Mouse (Mus musculus): ENCODE measurements around the gene Olfr221.
"Not testable (repeated sequence)": the region's sequence is repeated elsewhere in the genome, so short reads cannot be mapped to it uniquely, and the experiment has no call there.

The Olfr221 gene

GRCm38 (mm10) chr14:52042359-52042758, at the start of gene Olfr221:
Gene Olfr221 (minus strand): TSS chr14:52042459.
- DNase-seq (ENCODE audit: extremely low spot score, low spot score) = not testable (repeated sequence)

- no peak for DNase-seq (ENCODE audit: extremely low spot score, low spot score)
These were observed 40.8 kb upstream of the Olfr221 start for GRCm38 (mm10) chr14:52083083-52083482.

DNA sequence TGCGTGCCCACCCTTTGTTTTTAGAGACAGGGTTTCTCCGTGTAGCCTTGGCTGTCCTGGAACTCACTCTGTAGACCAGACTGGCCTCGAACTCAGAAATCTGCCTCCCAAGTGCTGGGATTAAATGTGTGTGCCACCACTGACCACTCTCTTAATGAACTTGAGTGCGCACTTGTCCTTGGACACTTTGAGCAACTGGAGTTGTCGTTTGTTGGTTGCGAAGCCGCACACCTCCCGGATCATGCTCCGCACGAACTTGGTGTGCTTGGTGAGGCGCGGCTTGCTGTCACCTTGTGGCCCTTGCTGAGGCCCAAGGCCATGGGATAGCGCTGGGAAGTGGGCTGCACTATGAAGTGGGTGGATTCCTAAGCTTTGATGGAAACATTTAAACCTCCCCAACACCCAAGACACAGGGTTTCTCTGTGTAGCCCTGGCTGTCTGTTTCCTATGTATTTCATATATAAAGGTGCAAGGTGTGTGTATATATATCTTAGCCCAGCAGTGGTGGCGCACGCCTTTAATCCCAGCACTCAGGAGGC, 29.4 kb upstream of the Olfr221 start:
- no peak for DNase-seq (ENCODE audit: extremely low spot score, low spot score)

GRCm38 (mm10) chr14:52066135-52066534, 23.9 kb upstream of the Olfr221 start:
- no peak for DNase-seq (ENCODE audit: extremely low spot score, low spot score)

DNA sequence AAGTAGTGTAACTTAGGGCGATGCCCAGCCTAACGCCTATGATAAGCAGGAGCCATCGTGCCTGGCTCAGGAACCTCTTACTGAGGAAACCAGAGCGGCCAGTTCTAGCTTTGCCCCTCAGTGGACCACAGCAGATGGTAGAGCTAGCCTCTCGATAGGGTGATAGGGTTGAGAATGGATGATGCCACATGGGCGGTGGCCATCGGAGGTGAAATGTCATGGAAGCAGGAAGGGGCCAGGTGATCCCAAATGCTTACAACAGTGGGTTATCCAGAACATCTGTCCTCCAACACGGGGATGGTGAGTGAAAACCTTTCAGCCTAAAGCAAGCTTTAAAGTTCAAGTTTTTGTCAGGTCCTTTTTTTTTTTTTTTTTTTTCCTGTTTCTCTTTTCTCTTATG, 19.5 kb upstream of the Olfr221 start:
- DNase-seq (ENCODE audit: extremely low spot score, low spot score) = no peak

DNA sequence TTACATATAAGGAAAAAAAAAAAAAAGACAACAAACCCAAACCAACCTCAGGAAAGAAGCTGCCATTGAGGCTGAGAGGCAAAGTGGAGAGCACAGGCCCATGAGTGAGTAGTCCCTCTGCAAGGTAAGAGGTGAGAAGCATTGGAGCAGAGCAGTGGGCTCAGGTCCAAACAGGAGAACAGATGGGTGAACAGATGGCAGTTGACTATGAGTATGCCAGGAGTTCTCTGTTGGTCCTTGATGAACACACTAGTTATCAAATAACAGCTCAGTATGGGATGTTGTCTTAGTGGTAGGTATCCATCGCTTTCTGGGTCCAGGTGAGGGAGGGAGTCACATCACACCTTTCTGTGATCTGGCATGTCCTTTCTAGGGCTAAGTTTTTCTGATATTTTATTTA, 18.5 kb upstream of the Olfr221 start:
- no peak for DNase-seq (ENCODE audit: extremely low spot score, low spot score)

DNA sequence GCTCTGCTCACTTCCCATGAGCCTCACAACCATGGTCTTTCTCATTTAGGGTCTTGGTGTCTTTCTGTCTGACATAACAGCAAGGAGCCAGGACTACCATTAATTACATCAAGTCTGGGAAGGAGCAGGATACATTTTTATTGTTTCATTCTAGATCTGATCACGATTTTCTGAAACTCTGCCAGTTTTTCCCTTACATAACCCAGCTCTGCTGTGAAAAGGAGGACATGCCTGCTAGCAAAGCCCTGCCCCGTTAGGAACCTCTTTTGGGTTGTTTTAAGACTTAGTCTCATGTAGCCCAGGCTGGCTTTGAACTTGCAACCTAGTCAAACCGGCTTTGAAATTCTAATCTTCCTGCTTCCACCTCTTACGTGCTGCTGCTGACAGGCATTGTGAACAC, 17.7 kb upstream of the Olfr221 start:
- DNase-seq (ENCODE audit: extremely low spot score, low spot score) = no peak

DNA sequence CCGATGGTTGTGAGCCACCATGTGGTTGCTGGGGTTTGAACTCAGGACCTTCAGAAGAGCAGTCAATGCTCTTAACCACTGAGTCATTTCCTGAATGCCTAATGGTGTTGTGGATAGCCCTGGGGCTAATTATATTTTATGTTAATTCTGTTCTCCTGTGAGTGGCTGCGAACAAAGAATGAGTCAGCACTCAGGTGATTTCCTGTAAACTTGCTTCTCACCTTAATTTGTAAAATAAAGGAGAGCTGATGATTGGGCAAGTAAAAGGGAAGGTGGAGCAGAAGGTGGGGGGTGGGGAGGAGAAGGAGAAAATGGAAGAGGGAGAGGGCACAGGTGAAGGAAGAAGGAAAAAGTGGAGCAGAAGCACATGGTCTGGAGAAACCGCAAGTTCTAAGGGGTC, 10.5 kb upstream of the Olfr221 start:
- not testable (repeated sequence) for DNase-seq (ENCODE audit: extremely low spot score, low spot score)

DNA sequence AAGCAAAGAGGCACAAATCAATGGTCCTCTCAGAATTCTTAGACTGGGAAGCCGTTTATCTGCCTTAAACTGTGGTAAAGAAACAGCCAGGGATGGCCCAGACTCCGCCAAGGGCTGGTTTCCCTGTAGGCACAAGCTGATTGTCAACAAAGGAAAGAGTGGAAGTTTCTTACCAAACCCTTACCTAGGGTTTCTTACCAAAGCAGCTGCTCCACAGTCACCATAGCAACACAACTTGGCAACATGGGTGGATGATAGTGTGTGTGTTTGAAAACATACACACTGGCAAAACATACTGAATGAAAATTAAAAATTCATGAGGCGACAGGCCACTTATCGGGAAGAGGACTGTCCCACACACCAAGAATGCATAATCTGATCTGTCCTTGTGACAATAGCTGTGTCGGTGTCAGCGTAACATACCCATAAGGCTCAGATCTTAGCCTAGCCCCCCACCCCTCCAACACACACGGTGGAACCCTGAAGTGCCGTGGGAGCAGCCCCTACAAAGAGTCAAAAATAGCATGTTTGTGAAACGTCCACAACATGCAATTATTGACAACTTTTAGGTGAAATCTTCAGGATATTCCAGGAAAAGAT, 3.8 kb upstream of the Olfr221 start:
- no peak for DNase-seq (ENCODE audit: extremely low spot score, low spot score)

DNA sequence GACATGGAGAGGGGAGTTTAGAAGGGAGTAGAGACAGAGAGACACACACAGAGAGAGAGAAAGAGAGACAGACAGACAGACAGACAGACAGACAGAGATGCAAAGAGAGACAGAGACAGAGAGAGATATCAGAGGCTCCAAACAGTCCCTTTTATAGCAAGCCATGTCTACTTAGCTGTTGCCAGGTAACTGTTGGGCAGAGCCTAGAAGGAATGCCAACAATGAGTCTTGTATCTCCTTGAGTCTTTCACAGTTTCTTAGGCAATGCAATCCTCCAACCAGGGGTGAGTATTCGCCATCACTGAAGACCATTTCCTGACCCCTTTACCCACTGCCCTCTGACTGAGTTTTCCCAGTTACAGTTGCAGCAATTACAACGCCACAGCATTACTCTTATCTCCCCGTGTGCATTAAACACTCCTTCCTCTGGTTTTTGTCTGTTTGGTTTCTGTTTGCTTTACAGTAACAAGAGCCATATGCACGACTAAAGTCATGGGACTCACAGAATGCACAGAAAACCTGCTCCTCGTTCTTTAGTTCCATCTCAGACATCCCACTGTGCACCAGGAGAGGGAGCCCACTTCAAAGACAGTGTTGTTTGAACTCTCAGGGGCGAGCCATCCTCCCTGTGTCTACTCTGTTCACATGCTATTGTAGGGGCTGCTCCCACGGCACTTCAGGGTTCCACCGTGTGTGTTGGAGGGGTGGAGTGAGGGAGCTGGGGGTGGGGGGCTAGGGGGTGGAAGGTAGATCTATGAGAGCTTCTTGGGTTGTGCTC, 2.8 kb upstream of the Olfr221 start:
- DNase-seq (ENCODE audit: extremely low spot score, low spot score) = peak; percentile 30

DNA sequence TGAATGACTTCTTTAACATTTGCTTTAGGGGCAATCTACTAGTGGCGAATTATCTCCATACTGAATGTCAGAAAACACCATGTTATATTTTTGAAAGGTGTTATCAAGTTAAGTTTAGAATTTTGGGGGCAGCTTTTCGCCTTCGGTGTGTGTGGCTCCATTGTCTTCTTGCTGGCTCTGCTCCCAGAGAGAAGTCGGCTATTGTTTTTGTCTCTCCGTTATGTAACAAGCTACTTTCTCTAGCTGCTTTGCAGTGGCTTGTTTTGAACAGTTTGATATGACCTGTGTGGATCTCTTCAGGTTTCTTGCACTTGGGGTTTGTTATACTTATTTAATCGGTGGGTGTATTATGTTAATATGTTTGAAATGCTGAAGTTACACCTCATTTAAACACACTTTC, 1.2 kb upstream of the Olfr221 start:
- no peak for DNase-seq (ENCODE audit: extremely low spot score, low spot score)

DNA sequence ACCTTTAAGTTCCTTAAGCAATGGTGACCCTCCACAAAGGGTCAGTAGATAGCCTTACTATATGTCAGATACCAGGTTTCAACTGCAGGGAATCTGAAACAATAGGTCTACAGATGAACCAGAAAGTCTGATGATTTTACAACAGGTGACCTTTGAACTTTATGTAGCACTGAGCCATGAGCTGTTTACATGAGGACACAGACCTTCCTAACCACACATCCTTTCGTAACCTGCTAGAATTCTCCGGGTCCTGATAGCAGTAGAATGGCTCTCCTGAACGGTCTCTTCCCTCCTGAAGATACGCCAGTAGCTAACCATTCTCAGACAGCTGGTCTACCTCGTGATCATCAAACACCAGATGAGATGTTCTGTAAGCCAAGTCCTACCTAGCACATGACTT, 2.9 kb downstream of the Olfr221 start:
- DNase-seq (ENCODE audit: extremely low spot score, low spot score) = no peak

DNA sequence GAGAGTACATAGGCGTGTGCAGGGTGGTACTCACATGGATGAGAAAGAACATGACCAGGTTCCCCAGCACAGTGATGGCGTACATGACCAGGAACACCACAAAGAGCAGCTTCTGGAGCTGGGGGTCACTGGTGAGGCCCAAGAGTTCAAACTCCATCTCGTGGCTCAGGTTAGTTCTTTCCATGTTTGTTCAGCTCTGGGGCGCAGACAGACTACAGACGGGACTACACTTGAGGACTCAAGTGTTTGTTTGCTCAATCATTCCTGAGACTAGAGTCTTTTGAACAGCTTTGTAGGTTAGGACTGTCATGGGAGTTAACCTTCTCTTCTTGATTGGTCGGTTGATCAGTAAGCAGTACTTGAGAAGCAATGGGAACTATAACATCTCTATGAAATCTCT, 6.3 kb downstream of the Olfr221 start:
- DNase-seq (ENCODE audit: extremely low spot score, low spot score) = no peak

DNA sequence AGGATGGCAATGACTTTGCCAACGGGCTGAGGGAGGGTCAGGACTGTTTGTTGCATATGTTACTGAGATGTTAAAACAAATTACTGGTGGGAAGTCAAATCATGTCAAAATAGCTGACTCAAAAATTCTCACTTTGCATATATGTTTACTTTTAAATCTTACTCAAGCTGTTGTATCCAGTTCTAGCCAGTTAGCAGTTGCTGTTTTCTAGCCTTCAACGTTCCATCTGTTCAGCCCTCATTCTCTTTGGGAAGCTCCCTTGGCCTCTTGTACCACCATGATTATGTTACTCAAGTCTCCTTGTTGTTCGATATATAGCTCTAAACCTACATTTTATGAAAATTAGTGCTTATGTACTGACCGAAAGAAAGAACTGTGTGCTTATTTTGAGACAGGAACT, 15.9 kb downstream of the Olfr221 start:
- no peak for DNase-seq (ENCODE audit: extremely low spot score, low spot score)

DNA sequence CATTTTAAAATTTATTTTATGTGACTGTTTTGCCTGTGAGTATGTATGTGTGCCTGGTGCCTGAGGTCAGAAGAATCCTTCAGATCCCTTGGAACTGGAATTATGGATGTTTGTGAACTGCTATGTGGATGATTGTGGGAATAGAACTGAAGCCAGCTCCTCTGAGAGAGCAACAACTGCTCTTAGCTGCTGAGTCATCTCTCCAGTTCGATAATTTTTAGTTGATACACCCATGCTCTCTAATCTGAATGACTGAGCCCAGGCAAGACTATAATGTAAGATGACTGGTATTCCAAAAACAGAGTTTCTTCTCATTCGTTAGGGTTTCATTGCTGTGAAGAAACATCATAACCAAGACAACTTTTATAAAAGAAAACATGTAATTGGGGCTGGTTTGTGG, 18.1 kb downstream of the Olfr221 start:
- DNase-seq (ENCODE audit: extremely low spot score, low spot score) = no peak

GRCm38 (mm10) chr14:52022709-52023459, 19.4 kb downstream of the Olfr221 start:
- DNase-seq (ENCODE audit: extremely low spot score, low spot score) = peak; percentile 91

- DNase-seq (ENCODE audit: extremely low spot score, low spot score) = no peak
These were observed 20.0 kb downstream of the Olfr221 start for GRCm38 (mm10) chr14:52022244-52022708.

- DNase-seq (ENCODE audit: extremely low spot score, low spot score) = no peak
These were observed 20.6 kb downstream of the Olfr221 start for GRCm38 (mm10) chr14:52021568-52022212.

DNA sequence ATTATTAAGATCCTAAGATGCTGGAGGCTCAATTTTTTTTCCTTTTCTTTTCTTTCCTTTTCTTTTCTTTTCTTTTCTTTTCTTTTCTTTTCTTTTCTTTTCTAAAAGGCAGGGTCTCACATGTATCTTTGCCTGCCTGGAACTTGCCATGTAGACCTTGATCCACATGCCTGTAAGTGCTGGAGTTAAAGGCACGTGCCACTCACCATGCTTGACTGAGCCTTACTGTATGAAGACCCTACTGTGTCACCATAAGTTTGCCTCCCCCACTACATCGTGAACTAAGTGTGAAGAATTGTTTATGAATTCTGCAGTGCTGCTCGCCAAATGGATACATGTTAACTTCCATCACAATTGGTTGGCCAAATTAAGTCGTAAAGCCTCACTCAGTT, 21.1 kb downstream of the Olfr221 start:
- no peak for DNase-seq (ENCODE audit: extremely low spot score, low spot score)

DNA sequence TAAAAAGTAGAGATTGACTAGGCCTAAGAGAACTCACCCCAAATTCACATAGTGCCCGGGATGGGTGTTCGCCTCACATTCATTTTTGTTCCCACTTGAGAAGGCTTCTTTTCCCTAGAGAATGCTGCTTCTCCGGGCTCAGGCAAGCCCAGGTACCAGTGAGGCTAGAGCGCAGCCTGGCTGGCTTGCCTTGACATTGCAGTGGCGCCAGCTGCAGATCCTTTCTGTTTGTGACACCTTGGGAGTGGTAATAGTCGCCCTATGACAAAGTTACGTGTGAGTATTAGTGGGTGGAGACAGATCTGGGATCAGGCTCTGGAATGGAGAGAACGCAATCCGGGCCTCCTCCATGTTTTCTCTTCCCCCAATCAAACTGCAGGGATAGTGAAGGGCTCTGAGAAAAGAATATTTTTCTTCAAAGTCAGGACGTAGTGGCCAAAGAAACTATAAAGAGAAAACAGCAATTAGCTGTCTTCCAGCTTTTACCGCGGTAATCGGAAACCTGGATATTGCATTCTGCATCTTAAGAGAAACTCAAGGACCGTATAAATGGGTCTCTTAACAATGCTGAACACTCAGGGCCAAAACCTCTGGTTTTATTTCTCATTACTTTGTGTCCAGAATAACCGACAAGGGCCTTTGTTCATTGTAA, 21.6 kb downstream of the Olfr221 start, which contains the start of gene Zfp219:
TSS of gene Zfp219 (minus strand) at position 248 of the 652 bp plus-strand sequence.
- DNase-seq (ENCODE audit: extremely low spot score, low spot score) = no peak
